Mouse (Mus musculus): Measurements from ENCODE around the gene Arl15. TPM values are rescaled to one million over a fixed set of nuclear protein-coding genes. Genes with fewer than 3 reads are reported as not detected.

Gene Arl15
- polyA plus RNA-seq, 1 experiment from 2014 or later = 7.9 TPM

DNA sequence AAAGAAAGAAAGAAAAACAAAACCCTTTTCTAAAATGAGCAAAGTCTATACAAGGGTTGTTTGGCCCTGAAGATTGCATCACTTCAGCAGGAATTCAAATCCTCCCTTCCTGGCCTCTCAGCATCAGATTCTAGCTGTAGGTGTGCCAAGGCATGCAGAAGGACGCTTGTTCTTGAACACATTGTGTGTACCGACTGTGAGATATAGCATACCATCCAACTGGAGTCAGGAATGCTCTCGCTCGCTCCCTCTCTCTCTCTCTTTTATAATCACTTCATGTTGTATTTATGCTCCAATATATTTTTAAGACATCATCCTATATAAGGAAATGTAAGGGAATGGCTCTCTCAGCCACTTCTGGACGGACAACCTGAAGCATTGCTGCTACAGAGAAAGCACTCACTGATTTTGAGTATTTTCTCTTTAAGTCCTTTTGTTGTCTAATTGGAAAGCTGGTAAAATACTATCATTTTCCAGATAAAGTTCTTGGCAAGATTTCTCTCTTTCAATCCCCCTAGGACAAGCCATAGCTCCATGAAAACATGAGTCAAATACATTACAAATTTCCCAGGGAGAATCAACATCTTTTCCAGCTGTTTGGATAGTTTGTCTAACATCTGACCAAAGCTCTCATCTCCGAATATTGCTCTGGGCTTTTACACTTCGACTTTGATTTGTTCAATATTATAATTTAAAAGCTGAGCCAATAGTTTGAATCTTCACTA lies 300.0 kb downstream of the Arl15 start:
- H3K36me3 ChIP-seq (ENCODE audit: control insufficient read depth, insufficient read depth, low read length) = no peaks in the 10 kb centered on the region
- no peak for ATAC-seq (ENCODE audit: insufficient read depth, low FRiP score)
- H3K27me3 ChIP-seq (ENCODE audit: control insufficient read depth, insufficient read depth, low read length) = no peaks in the 10 kb centered on the region
- WGBS = 60% methylated on average over 7 of the region's 7 CpGs
- H3K4me2 ChIP-seq (ENCODE audit: low read depth, low read length) = no peak overlapping the region
- H3K4me1 ChIP-seq (ENCODE audit: control insufficient read depth, insufficient read depth, low read length) = no peaks in the 10 kb centered on the region
- no peak overlapping the region for H3K27ac ChIP-seq (ENCODE audit: low read length)
- no peak overlapping the region for H3K9ac ChIP-seq (ENCODE audit: low read length)
- H3K9me3 ChIP-seq (replicated peaks; ENCODE audit: control insufficient read depth, low read length) = no peaks in the 10 kb centered on the region
- H3K4me3 ChIP-seq (replicated peaks; ENCODE audit: low read length) = no peak overlapping the region

GRCm38 (mm10) chr13:114095440-114095839 lies 301.1 kb downstream of the Arl15 start:
- no peak for ATAC-seq (ENCODE audit: insufficient read depth, low FRiP score)
- no peak overlapping the region for H3K27ac ChIP-seq (ENCODE audit: low read length)
- H3K4me3 ChIP-seq (replicated peaks; ENCODE audit: low read length) = no peak overlapping the region
- H3K9ac ChIP-seq (ENCODE audit: low read length) = no peak overlapping the region
- H3K27me3 ChIP-seq (ENCODE audit: control insufficient read depth, insufficient read depth, low read length) = no peaks in the 10 kb centered on the region
- WGBS = 94% methylated on average over 4 of the region's 4 CpGs
- H3K9me3 ChIP-seq (replicated peaks; ENCODE audit: control insufficient read depth, low read length) = no peaks in the 10 kb centered on the region
- no peaks in the 10 kb centered on the region for H3K4me1 ChIP-seq (ENCODE audit: control insufficient read depth, insufficient read depth, low read length)
- no peak overlapping the region for H3K4me2 ChIP-seq (ENCODE audit: low read depth, low read length)
- no peaks in the 10 kb centered on the region for H3K36me3 ChIP-seq (ENCODE audit: control insufficient read depth, insufficient read depth, low read length)

GRCm38 (mm10) chr13:114096386-114096785 lies 302.1 kb downstream of the Arl15 start:
- no peak overlapping the region for H3K4me3 ChIP-seq (replicated peaks; ENCODE audit: low read length)
- H3K4me1 ChIP-seq (ENCODE audit: control insufficient read depth, insufficient read depth, low read length) = no peaks in the 10 kb centered on the region
- no peak for ATAC-seq (ENCODE audit: insufficient read depth, low FRiP score)
- H3K4me2 ChIP-seq (ENCODE audit: low read depth, low read length) = no peak overlapping the region
- H3K27ac ChIP-seq (ENCODE audit: low read length) = no peak overlapping the region
- no peaks in the 10 kb centered on the region for H3K27me3 ChIP-seq (ENCODE audit: control insufficient read depth, insufficient read depth, low read length)
- H3K36me3 ChIP-seq (ENCODE audit: control insufficient read depth, insufficient read depth, low read length) = no peaks in the 10 kb centered on the region
- no peaks in the 10 kb centered on the region for H3K9me3 ChIP-seq (replicated peaks; ENCODE audit: control insufficient read depth, low read length)
- no peak overlapping the region for H3K9ac ChIP-seq (ENCODE audit: low read length)

GRCm38 (mm10) chr13:114101155-114101554 lies 306.9 kb downstream of the Arl15 start:
- H3K4me1 ChIP-seq (ENCODE audit: control insufficient read depth, insufficient read depth, low read length) = no peaks in the 10 kb centered on the region
- no peaks in the 10 kb centered on the region for H3K36me3 ChIP-seq (ENCODE audit: control insufficient read depth, insufficient read depth, low read length)
- WGBS = 63% methylated on average over 5 of the region's 5 CpGs
- ATAC-seq (ENCODE audit: insufficient read depth, low FRiP score) = no peak
- no peak overlapping the region for H3K27ac ChIP-seq (ENCODE audit: low read length)
- H3K27me3 ChIP-seq (ENCODE audit: control insufficient read depth, insufficient read depth, low read length) = no peaks in the 10 kb centered on the region
- no peak overlapping the region for H3K4me3 ChIP-seq (replicated peaks; ENCODE audit: low read length)
- H3K9me3 ChIP-seq (replicated peaks; ENCODE audit: control insufficient read depth, low read length) = no peaks in the 10 kb centered on the region
- no peak overlapping the region for H3K9ac ChIP-seq (ENCODE audit: low read length)
- H3K4me2 ChIP-seq (ENCODE audit: low read depth, low read length) = no peak overlapping the region

- H3K9me3 ChIP-seq (replicated peaks; ENCODE audit: control insufficient read depth, low read length) = no peaks in the 10 kb centered on the region
- H3K4me2 ChIP-seq (ENCODE audit: low read depth, low read length) = no peak overlapping the region
- H3K4me3 ChIP-seq (replicated peaks; ENCODE audit: low read length) = no peak overlapping the region
- no peak overlapping the region for H3K9ac ChIP-seq (ENCODE audit: low read length)
- no peak overlapping the region for H3K27ac ChIP-seq (ENCODE audit: low read length)
- peaks cover 7% of the 10 kb centered on the region; the same call in 1 of the 2 replicates for H3K4me1 ChIP-seq (ENCODE audit: control insufficient read depth, insufficient read depth, low read length)
- no peak for ATAC-seq (ENCODE audit: insufficient read depth, low FRiP score)
- 46% methylated on average over 7 of the region's 7 CpGs for WGBS
- H3K36me3 ChIP-seq (ENCODE audit: control insufficient read depth, insufficient read depth, low read length) = no peaks in the 10 kb centered on the region
- no peaks in the 10 kb centered on the region for H3K27me3 ChIP-seq (ENCODE audit: control insufficient read depth, insufficient read depth, low read length)
These were observed 311.8 kb downstream of the Arl15 start for GRCm38 (mm10) chr13:114106083-114106482.

- Histone ChIP-seq H3K36me3 (ENCODE audit: control insufficient read depth, insufficient read depth, low read length) (no peaks in the 10 kb centered on the region), H3K9ac (ENCODE audit: low read length) (no peak overlapping the region), H3K4me3 (replicated peaks; ENCODE audit: low read length) (no peak overlapping the region), H3K4me1 (ENCODE audit: control insufficient read depth, insufficient read depth, low read length) (peaks cover 7% of the 10 kb centered on the region; the same call in 1 of the 2 replicates), H3K27ac (ENCODE audit: low read length) (no peak overlapping the region), H3K27me3 (ENCODE audit: control insufficient read depth, insufficient read depth, low read length) (no peaks in the 10 kb centered on the region), H3K9me3 (replicated peaks; ENCODE audit: control insufficient read depth, low read length) (no peaks in the 10 kb centered on the region), H3K4me2 (ENCODE audit: low read depth, low read length) (no peak overlapping the region)
- WGBS = 83% methylated on average over 7 of the region's 7 CpGs
- no peak for ATAC-seq (ENCODE audit: insufficient read depth, low FRiP score)
These were observed 313.2 kb downstream of the Arl15 start for GRCm38 (mm10) chr13:114107499-114107898.

DNA sequence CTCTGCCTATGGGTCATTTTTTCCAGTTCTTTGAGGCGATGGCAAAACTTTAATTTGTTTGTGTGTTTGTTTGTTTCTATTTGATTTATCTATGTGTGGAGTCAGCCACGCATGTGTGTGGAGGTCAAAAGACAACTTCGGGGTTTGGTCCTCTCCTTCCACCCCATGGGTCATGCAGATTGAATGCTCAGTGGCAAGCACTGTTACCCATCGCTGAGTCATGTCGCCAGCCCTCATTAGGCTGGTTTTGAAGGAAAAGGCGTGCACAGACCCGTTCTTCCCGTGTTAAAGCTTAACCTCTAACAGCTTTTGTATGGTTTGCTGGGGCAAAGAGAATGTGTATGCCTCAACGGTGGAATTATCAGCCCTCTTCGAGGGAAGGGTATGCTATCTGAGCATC lies 315.1 kb downstream of the Arl15 start:
- Histone ChIP-seq H3K4me2 (ENCODE audit: low read depth, low read length) (no peak overlapping the region), H3K9ac (ENCODE audit: low read length) (no peak overlapping the region), H3K27ac (ENCODE audit: low read length) (no peak overlapping the region), H3K36me3 (ENCODE audit: control insufficient read depth, insufficient read depth, low read length) (no peaks in the 10 kb centered on the region), H3K9me3 (replicated peaks; ENCODE audit: control insufficient read depth, low read length) (no peaks in the 10 kb centered on the region), H3K27me3 (ENCODE audit: control insufficient read depth, insufficient read depth, low read length) (no peaks in the 10 kb centered on the region), H3K4me3 (replicated peaks; ENCODE audit: low read length) (no peak overlapping the region), H3K4me1 (ENCODE audit: control insufficient read depth, insufficient read depth, low read length) (peaks cover 7% of the 10 kb centered on the region; the same call in 1 of the 2 replicates)
- ATAC-seq (ENCODE audit: insufficient read depth, low FRiP score) = no peak
- 78% methylated on average over 10 of the region's 10 CpGs for WGBS

DNA sequence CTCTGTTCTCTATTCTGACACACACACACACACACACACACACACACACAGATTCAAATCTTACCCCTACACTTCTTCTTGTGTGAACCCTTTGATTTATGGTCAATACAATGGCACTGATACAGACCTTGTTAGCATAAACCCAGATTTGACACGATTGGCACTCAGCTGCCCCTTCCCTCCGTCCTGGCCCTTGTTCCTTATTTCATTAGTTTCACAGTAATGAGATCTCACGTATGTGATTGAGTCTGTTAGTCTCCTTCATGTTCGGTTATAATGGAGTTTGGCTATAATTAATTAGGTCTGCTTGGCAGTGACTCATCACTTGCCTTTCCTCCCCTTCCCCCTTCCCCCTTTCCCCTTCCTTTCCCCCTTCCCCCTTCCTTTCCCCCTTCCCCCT lies 315.5 kb downstream of the Arl15 start:
- H3K27ac ChIP-seq (ENCODE audit: low read length) = no peak overlapping the region
- H3K4me1 ChIP-seq (ENCODE audit: control insufficient read depth, insufficient read depth, low read length) = peaks cover 7% of the 10 kb centered on the region; the same call in 1 of the 2 replicates
- no peak overlapping the region for H3K4me3 ChIP-seq (replicated peaks; ENCODE audit: low read length)
- H3K4me2 ChIP-seq (ENCODE audit: low read depth, low read length) = no peak overlapping the region
- 32% methylated on average over 4 of the region's 4 CpGs for WGBS
- no peaks in the 10 kb centered on the region for H3K9me3 ChIP-seq (replicated peaks; ENCODE audit: control insufficient read depth, low read length)
- no peak overlapping the region for H3K9ac ChIP-seq (ENCODE audit: low read length)
- no peaks in the 10 kb centered on the region for H3K27me3 ChIP-seq (ENCODE audit: control insufficient read depth, insufficient read depth, low read length)
- no peaks in the 10 kb centered on the region for H3K36me3 ChIP-seq (ENCODE audit: control insufficient read depth, insufficient read depth, low read length)
- no peak for ATAC-seq (ENCODE audit: insufficient read depth, low FRiP score)

GRCm38 (mm10) chr13:114113516-114113915 lies 319.2 kb downstream of the Arl15 start:
- no peak overlapping the region for H3K4me2 ChIP-seq (ENCODE audit: low read depth, low read length)
- no peak overlapping the region for H3K9ac ChIP-seq (ENCODE audit: low read length)
- H3K27me3 ChIP-seq (ENCODE audit: control insufficient read depth, insufficient read depth, low read length) = no peaks in the 10 kb centered on the region
- no peaks in the 10 kb centered on the region for H3K9me3 ChIP-seq (replicated peaks; ENCODE audit: control insufficient read depth, low read length)
- peaks cover 4% of the 10 kb centered on the region; the same call in 1 of the 2 replicates for H3K4me1 ChIP-seq (ENCODE audit: control insufficient read depth, insufficient read depth, low read length)
- no peak overlapping the region for H3K4me3 ChIP-seq (replicated peaks; ENCODE audit: low read length)
- ATAC-seq (ENCODE audit: insufficient read depth, low FRiP score) = no peak
- WGBS = 63% methylated on average over 2 of the region's 2 CpGs
- no peaks in the 10 kb centered on the region for H3K36me3 ChIP-seq (ENCODE audit: control insufficient read depth, insufficient read depth, low read length)
- no peak overlapping the region for H3K27ac ChIP-seq (ENCODE audit: low read length)

Measured in stomach, embryonic 16.5 days (tissue).